Mouse (Mus musculus): ENCODE results near the gene Ipo7. TPM values are rescaled to one million over a fixed set of nuclear protein-coding genes. Genes with fewer than 3 reads are reported as not detected.
"Not testable (repeated sequence)": the region's sequence is repeated elsewhere in the genome, so short reads cannot be mapped to it uniquely, and the experiment has no call there.

The Ipo7 gene
- polyA plus RNA-seq, 1 experiment from 2014 or later: 21.9 TPM

DNA sequence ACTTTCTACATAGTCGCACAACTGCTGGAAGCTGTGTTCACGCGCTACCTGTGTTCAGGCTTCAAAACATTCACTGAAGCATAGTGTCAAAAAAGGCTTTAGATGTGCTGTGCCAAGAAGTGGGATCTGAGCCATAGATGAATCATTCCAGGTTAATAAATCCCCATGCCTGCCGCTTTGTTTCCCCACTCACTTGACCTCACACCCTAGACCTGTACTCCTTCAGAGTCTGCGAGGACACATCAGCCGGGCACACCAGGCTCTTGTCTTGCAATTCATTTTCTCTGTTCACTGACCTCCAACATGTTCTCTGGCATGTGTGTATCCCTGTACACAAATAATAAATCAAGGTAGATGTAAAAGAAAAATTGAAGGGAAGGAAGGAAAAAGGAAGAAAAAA is 9.0 kb upstream of the Ipo7 start:
- WGBS: 74% methylated on average over 6 of the region's 6 CpGs
- H3K4me3 ChIP-seq (ENCODE audit: low read length): no peak overlapping the region
- H3K27ac ChIP-seq (ENCODE audit: low read depth, low read length): no peak overlapping the region
- no peak for ATAC-seq (ENCODE audit: low FRiP score, low TSS enrichment)
- H3K4me1 ChIP-seq (ENCODE audit: control insufficient read depth, insufficient read depth, low read length): no peaks in the 10 kb centered on the region
- H3K27me3 ChIP-seq (ENCODE audit: control insufficient read depth, insufficient read depth, low read length): no peaks in the 10 kb centered on the region
- no peak overlapping the region for H3K4me2 ChIP-seq (replicated peaks; ENCODE audit: low read depth, low read length)
- no peaks in the 10 kb centered on the region for H3K36me3 ChIP-seq (ENCODE audit: control insufficient read depth, insufficient read depth, low read length)
- H3K9ac ChIP-seq (ENCODE audit: low read depth, low read length): no peak overlapping the region
- H3K9me3 ChIP-seq (ENCODE audit: control insufficient read depth, low read length): no peaks in the 10 kb centered on the region

DNA sequence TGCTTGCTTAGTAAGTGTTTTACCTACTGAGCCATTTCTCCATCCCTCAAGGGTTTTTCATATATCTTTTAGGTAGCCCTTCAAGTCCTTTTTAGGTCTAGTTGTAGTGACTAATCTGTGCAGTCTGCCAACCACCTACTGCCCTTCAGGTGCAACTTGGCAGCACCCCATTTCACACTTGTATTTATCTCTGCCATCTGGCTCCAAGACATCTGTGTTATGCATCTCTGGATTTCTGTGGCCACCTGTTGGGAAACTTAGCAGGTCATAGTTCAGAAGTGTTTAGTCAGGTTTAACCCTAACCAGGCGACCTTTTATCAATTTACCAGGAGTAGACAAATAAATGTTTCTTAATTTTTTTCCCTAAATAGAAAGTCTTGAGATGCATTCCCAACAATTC is 6.7 kb upstream of the Ipo7 start:
- no peak overlapping the region for H3K9ac ChIP-seq (ENCODE audit: low read depth, low read length)
- no peaks in the 10 kb centered on the region for H3K9me3 ChIP-seq (ENCODE audit: control insufficient read depth, low read length)
- no peak overlapping the region for H3K4me3 ChIP-seq (ENCODE audit: low read length)
- no peaks in the 10 kb centered on the region for H3K27me3 ChIP-seq (ENCODE audit: control insufficient read depth, insufficient read depth, low read length)
- H3K4me1 ChIP-seq (ENCODE audit: control insufficient read depth, insufficient read depth, low read length): no peaks in the 10 kb centered on the region
- no peaks in the 10 kb centered on the region for H3K36me3 ChIP-seq (ENCODE audit: control insufficient read depth, insufficient read depth, low read length)
- no peak overlapping the region for H3K27ac ChIP-seq (ENCODE audit: low read depth, low read length)
- no peak for ATAC-seq (ENCODE audit: low FRiP score, low TSS enrichment)
- WGBS: 63% methylated on average over 1 of the region's 1 CpGs
- no peak overlapping the region for H3K4me2 ChIP-seq (replicated peaks; ENCODE audit: low read depth, low read length)

DNA sequence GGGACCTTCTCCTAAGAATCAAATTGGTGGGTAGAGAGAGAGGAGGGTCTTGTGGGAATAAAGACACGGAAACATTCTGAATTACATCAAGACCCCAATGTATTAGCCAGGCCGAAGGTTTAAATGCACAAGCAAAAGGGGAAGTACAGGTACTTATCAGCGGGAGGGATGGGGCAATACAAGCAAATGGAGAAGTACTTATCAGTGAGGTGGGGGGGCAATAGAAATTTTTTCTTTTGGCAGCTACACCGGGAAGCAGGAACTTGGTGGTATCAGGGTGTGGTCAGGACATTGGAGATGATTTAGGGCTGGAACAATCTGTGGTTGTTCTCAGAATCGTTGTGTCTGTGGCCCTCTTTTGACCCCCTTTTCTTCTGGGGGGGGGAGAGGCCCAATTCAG is 3.8 kb upstream of the Ipo7 start:
- Histone ChIP-seq H3K27me3 (ENCODE audit: control insufficient read depth, insufficient read depth, low read length) (no peaks in the 10 kb centered on the region), H3K9ac (ENCODE audit: low read depth, low read length) (no peak overlapping the region), H3K36me3 (ENCODE audit: control insufficient read depth, insufficient read depth, low read length) (no peaks in the 10 kb centered on the region), H3K27ac (ENCODE audit: low read depth, low read length) (no peak overlapping the region), H3K4me2 (replicated peaks; ENCODE audit: low read depth, low read length) (no peak overlapping the region), H3K9me3 (ENCODE audit: control insufficient read depth, low read length) (no peaks in the 10 kb centered on the region), H3K4me3 (ENCODE audit: low read length) (no peak overlapping the region), H3K4me1 (ENCODE audit: control insufficient read depth, insufficient read depth, low read length) (no peaks in the 10 kb centered on the region)
- ATAC-seq (ENCODE audit: low FRiP score, low TSS enrichment): no peak
- 77% methylated on average over 5 of the region's 5 CpGs for WGBS

DNA sequence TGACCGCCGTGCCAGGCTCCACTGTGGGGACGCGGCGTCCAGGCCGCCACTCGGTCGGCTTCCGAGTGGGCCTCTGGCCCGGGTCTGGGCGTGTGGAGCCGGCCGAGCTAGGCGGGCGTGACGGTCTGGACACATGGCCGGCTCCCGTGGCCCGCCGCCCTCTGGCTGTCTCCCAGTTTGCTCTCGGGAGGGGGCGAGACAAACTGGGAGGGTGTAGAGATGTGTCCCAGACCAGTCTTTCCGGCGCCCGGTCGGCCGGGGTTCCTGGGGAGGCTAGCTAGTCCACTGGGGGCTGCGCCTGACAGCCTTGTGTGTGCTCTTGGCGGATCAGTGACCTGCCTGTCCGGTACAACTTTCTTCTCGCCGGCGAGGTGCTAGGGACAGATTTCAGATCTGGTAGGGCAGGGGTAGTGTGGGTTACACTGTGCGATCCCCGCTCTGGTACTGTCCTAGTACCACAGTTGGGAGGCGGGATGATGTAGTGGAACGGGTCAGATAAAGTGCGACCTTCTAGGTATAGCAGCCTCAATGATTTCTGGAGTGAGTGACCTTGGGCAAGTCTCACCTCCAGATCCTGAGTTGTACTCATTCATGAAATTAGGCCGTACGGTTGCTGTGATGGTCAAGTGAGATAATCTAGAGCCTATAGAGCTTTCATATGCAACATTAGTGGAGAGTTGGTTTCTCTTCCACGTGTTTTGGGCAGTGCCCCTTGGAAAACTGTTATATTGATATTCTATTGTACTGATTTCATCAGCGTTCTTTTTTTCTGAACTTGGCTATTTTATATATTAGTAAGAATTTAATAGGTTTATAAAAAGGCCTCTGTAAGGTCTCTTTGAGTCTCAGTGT is 783 bp downstream of the Ipo7 start:
- H3K27ac ChIP-seq (ENCODE audit: low read depth, low read length): peak overlapping the region; percentile 93
- peak overlapping the region; percentile 99 for H3K9ac ChIP-seq (ENCODE audit: low read depth, low read length)
- H3K9me3 ChIP-seq (ENCODE audit: control insufficient read depth, low read length): no peaks in the 10 kb centered on the region
- no peaks in the 10 kb centered on the region for H3K27me3 ChIP-seq (ENCODE audit: control insufficient read depth, insufficient read depth, low read length)
- WGBS: 1% methylated on average over 38 of the region's 42 CpGs
- H3K4me3 ChIP-seq (ENCODE audit: low read length): peak overlapping the region; percentile 100
- peak overlapping the region; percentile 88 for H3K4me2 ChIP-seq (replicated peaks; ENCODE audit: low read depth, low read length)
- ATAC-seq (ENCODE audit: low FRiP score, low TSS enrichment): peak; percentile 85
- peaks cover 5% of the 10 kb centered on the region; the same call in 1 of the 2 replicates for H3K4me1 ChIP-seq (ENCODE audit: control insufficient read depth, insufficient read depth, low read length)
- no peaks in the 10 kb centered on the region for H3K36me3 ChIP-seq (ENCODE audit: control insufficient read depth, insufficient read depth, low read length)

DNA sequence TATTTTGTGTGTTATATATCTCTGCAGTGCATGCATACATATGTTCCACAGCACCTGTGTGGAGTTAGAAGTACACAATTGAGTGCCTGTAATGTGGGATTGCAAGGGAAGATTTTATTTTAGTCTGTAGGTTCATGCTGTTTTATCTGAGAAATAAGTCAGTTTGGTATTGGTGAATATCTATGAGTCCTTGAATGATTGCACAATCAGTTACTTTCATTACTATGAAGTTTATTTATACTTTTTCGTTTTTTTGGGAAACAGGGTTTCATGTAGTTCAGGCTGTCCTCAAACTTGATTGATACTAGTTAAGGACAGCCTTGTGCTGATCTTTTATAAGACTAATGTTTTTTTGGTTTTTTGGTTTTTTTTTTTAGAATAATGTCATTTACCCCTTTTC is 5.5 kb downstream of the Ipo7 start:
- ATAC-seq (ENCODE audit: low FRiP score, low TSS enrichment): no peak
- Histone ChIP-seq H3K27ac (ENCODE audit: low read depth, low read length) (no peak overlapping the region), H3K4me3 (ENCODE audit: low read length) (no peak overlapping the region), H3K9me3 (ENCODE audit: control insufficient read depth, low read length) (peaks cover 6% of the 10 kb centered on the region; the same call in 1 of the 2 replicates), H3K9ac (ENCODE audit: low read depth, low read length) (no peak overlapping the region), H3K36me3 (ENCODE audit: control insufficient read depth, insufficient read depth, low read length) (peaks cover 3% of the 10 kb centered on the region; the same call in 1 of the 2 replicates), H3K4me2 (replicated peaks; ENCODE audit: low read depth, low read length) (no peak overlapping the region), H3K27me3 (ENCODE audit: control insufficient read depth, insufficient read depth, low read length) (no peaks in the 10 kb centered on the region), H3K4me1 (ENCODE audit: control insufficient read depth, insufficient read depth, low read length) (peaks cover 5% of the 10 kb centered on the region; the same call in 1 of the 2 replicates)
- 90% methylated on average over 1 of the region's 1 CpGs for WGBS

DNA sequence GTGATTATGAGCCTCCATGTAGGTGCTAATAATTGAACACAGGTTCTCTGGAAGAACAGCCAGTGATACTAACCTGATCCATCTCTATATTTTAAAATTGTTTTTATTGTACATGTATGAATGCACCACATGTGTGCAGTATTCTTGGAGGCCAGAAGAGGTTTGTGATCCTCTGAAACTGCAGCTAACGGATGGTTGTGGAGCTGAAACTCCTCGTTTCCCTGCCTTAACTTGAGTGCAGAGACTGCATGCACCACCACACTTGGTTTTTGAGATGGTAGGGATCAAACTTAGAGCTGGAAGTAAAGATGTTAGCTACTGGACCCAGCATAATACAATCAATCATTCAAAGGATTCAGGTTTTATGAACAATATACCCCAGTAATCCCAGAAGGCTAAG is 8.5 kb downstream of the Ipo7 start:
- peaks cover 28% of the 10 kb centered on the region for H3K36me3 ChIP-seq (ENCODE audit: control insufficient read depth, insufficient read depth, low read length)
- H3K9ac ChIP-seq (ENCODE audit: low read depth, low read length): no peak overlapping the region
- no peaks in the 10 kb centered on the region for H3K4me1 ChIP-seq (ENCODE audit: control insufficient read depth, insufficient read depth, low read length)
- no peak overlapping the region for H3K4me2 ChIP-seq (replicated peaks; ENCODE audit: low read depth, low read length)
- H3K27ac ChIP-seq (ENCODE audit: low read depth, low read length): no peak overlapping the region
- ATAC-seq (ENCODE audit: low FRiP score, low TSS enrichment): no peak
- no peaks in the 10 kb centered on the region for H3K27me3 ChIP-seq (ENCODE audit: control insufficient read depth, insufficient read depth, low read length)
- H3K4me3 ChIP-seq (ENCODE audit: low read length): no peak overlapping the region
- H3K9me3 ChIP-seq (ENCODE audit: control insufficient read depth, low read length): peaks cover 6% of the 10 kb centered on the region; the same call in 1 of the 2 replicates
- 76% methylated on average over 2 of the region's 2 CpGs for WGBS

DNA sequence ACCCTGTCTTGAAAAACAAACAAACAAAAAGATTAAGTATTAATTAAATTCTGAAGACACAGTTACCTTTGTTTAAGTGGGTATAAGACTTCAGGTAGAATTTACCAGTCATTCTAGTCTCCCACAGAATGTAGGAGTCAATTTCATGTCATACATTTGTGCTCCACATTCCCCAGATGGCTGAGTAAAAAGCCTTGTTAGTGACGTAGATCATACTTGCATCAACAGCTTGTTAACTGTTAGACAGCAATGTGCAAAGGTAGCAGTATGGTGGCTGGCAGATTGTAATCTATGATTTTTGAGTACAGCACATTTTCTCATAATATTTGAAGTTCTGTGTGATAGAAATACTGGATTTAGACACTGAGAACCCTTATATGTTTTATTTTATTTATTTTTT is 10.8 kb downstream of the Ipo7 start:
- no peak overlapping the region for H3K9ac ChIP-seq (ENCODE audit: low read depth, low read length)
- WGBS: 71% methylated on average over 1 of the region's 1 CpGs
- ATAC-seq (ENCODE audit: low FRiP score, low TSS enrichment): no peak
- no peak overlapping the region for H3K4me3 ChIP-seq (ENCODE audit: low read length)
- H3K9me3 ChIP-seq (ENCODE audit: control insufficient read depth, low read length): peaks cover 6% of the 10 kb centered on the region; the same call in 1 of the 2 replicates
- no peaks in the 10 kb centered on the region for H3K27me3 ChIP-seq (ENCODE audit: control insufficient read depth, insufficient read depth, low read length)
- H3K36me3 ChIP-seq (ENCODE audit: control insufficient read depth, insufficient read depth, low read length): peaks cover 49% of the 10 kb centered on the region
- no peak overlapping the region for H3K27ac ChIP-seq (ENCODE audit: low read depth, low read length)
- no peaks in the 10 kb centered on the region for H3K4me1 ChIP-seq (ENCODE audit: control insufficient read depth, insufficient read depth, low read length)
- H3K4me2 ChIP-seq (replicated peaks; ENCODE audit: low read depth, low read length): no peak overlapping the region

DNA sequence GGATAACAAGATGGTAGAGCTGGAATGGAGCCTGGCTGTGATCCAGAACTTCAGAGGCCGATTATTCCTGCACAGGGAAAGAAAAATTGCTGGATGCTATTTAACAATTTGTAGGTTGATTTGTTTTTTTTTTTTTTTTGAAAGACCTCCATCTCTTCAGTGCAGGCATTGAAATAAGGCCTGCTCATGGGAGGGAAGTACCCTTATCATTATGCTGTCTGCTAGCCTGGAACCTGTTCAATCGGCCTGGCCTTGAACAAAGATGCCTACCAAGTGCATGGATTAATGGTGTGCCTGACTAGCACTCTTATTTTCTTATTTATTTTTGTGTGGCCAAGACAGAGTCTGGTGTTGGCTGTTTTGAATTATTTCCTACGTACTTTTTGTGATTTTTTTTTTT is 12.3 kb downstream of the Ipo7 start:
- Histone ChIP-seq H3K36me3 (ENCODE audit: control insufficient read depth, insufficient read depth, low read length) (peaks cover 61% of the 10 kb centered on the region), H3K4me2 (replicated peaks; ENCODE audit: low read depth, low read length) (no peak overlapping the region), H3K27ac (ENCODE audit: low read depth, low read length) (no peak overlapping the region), H3K27me3 (ENCODE audit: control insufficient read depth, insufficient read depth, low read length) (no peaks in the 10 kb centered on the region), H3K9ac (ENCODE audit: low read depth, low read length) (no peak overlapping the region), H3K9me3 (ENCODE audit: control insufficient read depth, low read length) (no peaks in the 10 kb centered on the region), H3K4me1 (ENCODE audit: control insufficient read depth, insufficient read depth, low read length) (no peaks in the 10 kb centered on the region), H3K4me3 (ENCODE audit: low read length) (no peak overlapping the region)
- WGBS: 87% methylated on average over 3 of the region's 3 CpGs
- ATAC-seq (ENCODE audit: low FRiP score, low TSS enrichment): no peak

DNA sequence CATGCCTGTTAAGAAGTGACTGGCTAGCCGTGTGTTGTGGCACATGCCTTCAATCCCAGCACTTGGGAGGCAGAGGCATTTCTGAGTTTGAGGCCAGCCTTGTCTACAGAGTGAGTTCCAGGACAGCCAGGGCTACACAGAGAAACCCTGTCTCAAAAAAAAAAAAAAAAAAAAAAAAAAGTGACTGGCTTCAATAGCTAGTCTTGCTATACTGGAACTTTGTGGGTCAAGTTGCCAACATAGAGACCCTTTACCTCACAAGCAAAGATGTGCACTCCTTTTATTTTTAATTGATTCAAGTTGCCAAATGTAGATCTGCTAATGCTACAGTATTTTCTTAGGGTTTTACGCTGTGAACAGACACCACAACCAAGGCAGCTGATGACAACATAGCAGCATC is 39.6 kb downstream of the Ipo7 start:
- ATAC-seq (ENCODE audit: low FRiP score, low TSS enrichment); H3K4me1 ChIP-seq (ENCODE audit: control insufficient read depth, insufficient read depth, low read length); H3K4me2 ChIP-seq (replicated peaks; ENCODE audit: low read depth, low read length); H3K9ac ChIP-seq (ENCODE audit: low read depth, low read length); H3K9me3 ChIP-seq (ENCODE audit: control insufficient read depth, low read length); H3K27me3 ChIP-seq (ENCODE audit: control insufficient read depth, insufficient read depth, low read length); H3K27ac ChIP-seq (ENCODE audit: low read depth, low read length); H3K4me3 ChIP-seq (ENCODE audit: low read length): not testable (repeated sequence)
- 97% methylated on average over 2 of the region's 2 CpGs for WGBS
- H3K36me3 ChIP-seq (ENCODE audit: control insufficient read depth, insufficient read depth, low read length): peaks cover 50% of the 10 kb centered on the region

Measured in kidney, embryonic 14.5 days (tissue).